Mouse (Mus musculus) erythroid progenitor cell, adult 5-6 weeks (primary cell): ENCODE results near the gene Srxn1. TPM values are rescaled to one million over a fixed set of nuclear protein-coding genes. Genes with fewer than 3 reads are reported as not detected.

Source experiments
- ATAC-seq: replicated peaks from 2 replicates; pipeline ENCODE4 v1.8.0; 2016; ENCODE audit warnings: moderate number of reproducible peaks, mild to moderate bottlenecking, moderate TSS enrichment, inconsistent platforms; ENCODE audit not compliant: poor library complexity, low FRiP score, severe bottlenecking
- total RNA-seq, 2 experiments: library from RNA; stranded (forward) in 1 of 2; stranded (reverse) in 1 of 2; fragments of 150-400 nt in 1 of 2; fragments of 186-747, 209-891 nt in 1 of 2; gene quantifications; 2 replicates each; pipeline versions ENCODE4 v1.2.3 to v1.2.4; 2015 to 2017; ENCODE audit warnings: low replicate concordance in 2 of 2

Srxn1 gene
- total RNA-seq, 2 experiments from 2014 or later = 11.5 to 16.3 TPM

- no peak for ATAC-seq
These were observed 43.4 kb downstream of the Srxn1 start for GRCm38 (mm10) chr2:152148675-152149074.

DNA sequence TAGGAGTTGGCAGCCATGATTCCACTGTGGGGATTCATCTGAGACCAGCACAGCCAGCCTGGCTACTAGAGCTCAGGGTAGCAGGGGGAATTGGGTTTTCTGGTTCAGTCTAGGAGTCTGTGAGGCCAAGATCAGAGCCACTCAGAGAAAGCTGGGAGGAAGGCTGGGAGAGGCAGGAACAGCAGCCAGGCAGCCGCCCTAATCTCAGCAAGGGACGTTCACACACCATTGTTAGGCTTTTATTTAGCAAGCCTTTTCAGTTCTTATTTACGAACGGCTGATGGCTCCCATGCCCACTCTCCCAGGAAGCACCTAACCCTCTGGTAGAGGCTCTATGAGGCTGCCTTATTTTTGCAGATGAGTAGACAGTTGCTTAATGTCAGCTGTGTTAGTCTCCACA, 44.6 kb downstream of the Srxn1 start:
- no peak for ATAC-seq

- ATAC-seq = no peak
These were observed 45.1 kb downstream of the Srxn1 start for GRCm38 (mm10) chr2:152150373-152150772.

GRCm38 (mm10) chr2:152153361-152153760, 48.0 kb downstream of the Srxn1 start:
- ATAC-seq = no peak

- ATAC-seq = no peak
These were observed 50.3 kb downstream of the Srxn1 start for GRCm38 (mm10) chr2:152155414-152156208.

GRCm38 (mm10) chr2:152156471-152156870, 51.2 kb downstream of the Srxn1 start:
- no peak for ATAC-seq

- no peak for ATAC-seq
These were observed 54.2 kb downstream of the Srxn1 start for GRCm38 (mm10) chr2:152159487-152159886.

Other genes with a start within 250 kb of the Srxn1 start
- gene Angpt4, start 194.3 kb upstream of the Srxn1 start, total RNA-seq (2015; ENCODE audit: low replicate concordance) = not detected in 2 replicates
- not detected in 2 replicates for gene Angpt4, start 194.3 kb upstream of the Srxn1 start, total RNA-seq (2017; ENCODE audit: low replicate concordance)
- 1.3 and 4.7 TPM in 2 replicates for gene Fam110a, start 125.3 kb upstream of the Srxn1 start, total RNA-seq (2015; ENCODE audit: low replicate concordance)
- gene Fam110a, start 125.3 kb upstream of the Srxn1 start, total RNA-seq (2017; ENCODE audit: low replicate concordance) = 1.8 and 3.6 TPM in 2 replicates
- gene Slc52a3, start 109.0 kb upstream of the Srxn1 start, total RNA-seq (2015; ENCODE audit: low replicate concordance) = not detected in 2 replicates
- 0.26 TPM in 1 of 2 replicates, not detected in the other for gene Slc52a3, start 109.0 kb upstream of the Srxn1 start, total RNA-seq (2017; ENCODE audit: low replicate concordance)
- not detected in 2 replicates for gene Scrt2, start 24.0 kb upstream of the Srxn1 start, total RNA-seq (2015; ENCODE audit: low replicate concordance)
- gene Scrt2, start 24.0 kb upstream of the Srxn1 start, total RNA-seq (2017; ENCODE audit: low replicate concordance) = not detected in 2 replicates
- gene Tcf15, start 38.0 kb downstream of the Srxn1 start, total RNA-seq (2015; ENCODE audit: low replicate concordance) = not detected in 2 replicates
- gene Tcf15, start 38.0 kb downstream of the Srxn1 start, total RNA-seq (2017; ENCODE audit: low replicate concordance) = not detected in 2 replicates
- gene Csnk2a1, start 121.3 kb downstream of the Srxn1 start, total RNA-seq (2015; ENCODE audit: low replicate concordance) = 51.2 and 70.4 TPM in 2 replicates
- 78.8 and 93.5 TPM in 2 replicates for gene Csnk2a1, start 121.3 kb downstream of the Srxn1 start, total RNA-seq (2017; ENCODE audit: low replicate concordance)
- 9.0 and 15.5 TPM in 2 replicates for gene Tbc1d20, start 188.3 kb downstream of the Srxn1 start, total RNA-seq (2015; ENCODE audit: low replicate concordance)
- gene Tbc1d20, start 188.3 kb downstream of the Srxn1 start, total RNA-seq (2017; ENCODE audit: low replicate concordance) = 7.4 and 14.3 TPM in 2 replicates
- 53.0 and 64.6 TPM in 2 replicates for gene Rbck1, start 227.1 kb downstream of the Srxn1 start, total RNA-seq (2015; ENCODE audit: low replicate concordance)
- 20.3 and 35.2 TPM in 2 replicates for gene Rbck1, start 227.1 kb downstream of the Srxn1 start, total RNA-seq (2017; ENCODE audit: low replicate concordance)
- not detected in 2 replicates for gene Trib3, start 238.5 kb downstream of the Srxn1 start, total RNA-seq (2015; ENCODE audit: low replicate concordance)
- gene Trib3, start 238.5 kb downstream of the Srxn1 start, total RNA-seq (2017; ENCODE audit: low replicate concordance) = 3.1 TPM in 1 of 2 replicates, not detected in the other